Mouse (Mus musculus) layer of hippocampus, postnatal 10 days (tissue): ENCODE results near the gene Samd15. TPM values are rescaled to one million over a fixed set of nuclear protein-coding genes. Genes with fewer than 3 reads are reported as not detected.
A peak's percentile ranks its signal among the peaks of the same experiment; 100 is the strongest.
"Not testable (repeated sequence)": the region's sequence is repeated elsewhere in the genome, so short reads cannot be mapped to it uniquely, and the experiment has no call there.

Source experiments
- DNase-seq, 2 experiments: peaks; one replicate each; pipeline ENCODE4 v3.0.0; 2021; ENCODE audit warnings: low spot score in 2 of 2
- long read RNA-seq: library from polyadenylated mRNA; stranded (forward); transcript quantifications from one replicate; pipeline ENCODE4 v2.0.0, GENCODE M21; 2023
- total RNA-seq, 2 experiments: library from RNA; stranded (reverse); gene quantifications; 2 replicates each; pipeline ENCODE4 v1.2.3; 2021

The Samd15 gene
- total RNA-seq, result 1 to 10 TPM; 2.3 to 3.1 TPM
- long read RNA-seq, partial matches to known transcripts, result 0 of 2 reads
- long read RNA-seq, other reads (novel, unspliced or antisense), result 0 of 2 reads

DNA sequence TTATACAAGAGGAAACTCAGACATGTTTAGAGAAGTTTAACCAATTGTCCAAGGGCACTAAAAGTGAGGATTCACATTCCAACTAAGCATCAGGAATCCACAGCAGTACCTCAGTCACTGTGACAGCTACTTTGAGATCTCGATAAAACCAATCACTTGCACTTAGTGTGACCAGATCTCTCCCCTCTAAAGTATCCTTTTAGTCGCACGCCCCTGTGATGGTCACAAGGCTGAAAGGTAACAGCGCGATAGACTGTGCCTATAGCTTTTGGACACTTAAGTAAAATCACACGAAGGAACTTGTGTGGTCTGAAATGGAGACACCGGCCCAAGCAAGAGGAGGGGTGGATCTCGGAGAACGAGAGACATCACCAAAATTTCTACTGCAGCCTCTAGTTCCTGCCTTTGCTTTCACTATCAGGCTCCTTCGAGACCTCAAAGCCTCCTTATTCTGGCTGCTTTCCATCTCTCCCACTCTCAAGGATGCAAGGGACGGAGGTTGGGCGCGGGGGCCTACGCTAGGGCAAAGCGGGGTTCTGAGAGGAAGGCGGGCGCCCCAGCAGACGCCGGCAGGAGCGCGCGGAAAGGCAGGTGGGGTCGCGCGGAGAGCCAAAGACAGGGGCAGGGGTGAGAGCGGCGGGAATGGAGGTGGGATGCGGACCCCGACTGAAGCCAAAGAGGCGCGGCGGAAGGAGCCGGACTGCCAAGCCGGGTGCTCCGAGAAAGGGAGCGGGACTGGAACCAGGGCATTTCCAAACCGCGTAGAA lies at the start of gene Samd15:
TSS of gene Samd15 (plus strand) at position 518 of the 767 bp plus-strand sequence.
- peak in 1 of 2 experiments; percentile 40 for DNase-seq

DNA sequence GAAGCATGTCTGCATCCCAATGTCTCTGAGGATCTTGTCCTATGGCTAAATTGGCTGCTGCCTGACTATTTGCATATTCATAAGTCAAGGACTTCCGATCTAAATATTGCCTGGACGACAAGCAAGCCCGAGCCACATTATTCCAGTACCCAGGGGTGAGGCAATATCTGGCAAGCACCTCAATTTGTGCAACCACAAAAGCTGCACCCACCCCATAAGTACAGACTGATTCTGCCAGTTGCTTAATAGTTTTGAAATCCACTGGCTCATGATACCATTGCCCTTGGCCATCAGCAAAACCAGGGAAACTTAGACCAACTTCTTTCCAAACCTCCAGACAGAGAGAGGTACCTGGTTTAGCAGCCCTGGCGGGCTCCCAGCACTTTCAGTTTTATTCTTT lies 45.1 kb upstream of the Samd15 start:
- not testable (repeated sequence) for DNase-seq

DNA sequence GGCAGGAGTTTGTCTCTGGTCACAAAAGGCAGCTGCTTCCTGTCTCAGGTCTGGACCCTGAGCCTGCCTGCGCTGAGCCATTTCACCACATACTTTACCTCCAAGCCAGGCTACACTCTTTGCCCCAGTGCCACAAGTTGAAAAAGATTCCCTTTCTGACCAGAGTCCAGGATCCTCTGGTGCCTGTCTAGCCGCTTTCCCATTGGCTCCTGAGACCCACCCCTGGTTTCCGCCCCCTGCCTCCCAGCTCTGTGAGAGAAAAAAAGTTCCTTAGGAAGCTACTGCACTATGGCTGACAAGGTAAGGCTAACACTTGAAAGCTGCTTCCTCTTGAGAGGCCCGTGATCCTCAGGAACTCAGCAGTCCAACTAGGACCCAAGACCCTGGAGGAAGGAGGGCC lies 42.2 kb upstream of the Samd15 start:
- DNase-seq, result no peak

DNA sequence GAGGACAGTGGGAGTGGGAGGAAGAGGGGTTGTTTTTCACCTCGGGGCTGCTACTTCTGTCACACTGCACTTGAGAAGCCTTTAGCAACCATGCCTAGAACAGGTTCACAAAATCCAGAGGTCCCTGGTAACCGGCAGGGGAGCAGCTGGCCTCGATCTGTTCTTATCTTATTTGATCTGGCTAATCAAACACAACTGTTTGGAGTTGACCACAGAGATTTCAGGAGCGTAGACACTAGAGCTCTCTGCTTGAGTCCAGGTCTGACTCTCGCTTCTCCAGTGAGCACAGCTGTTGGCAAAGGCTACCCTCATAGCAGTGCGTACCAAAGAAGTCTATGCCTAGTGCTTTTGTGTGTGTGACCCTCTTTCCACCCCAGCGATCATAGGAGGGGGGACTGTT lies 41.4 kb upstream of the Samd15 start:
- no peak for DNase-seq

DNA sequence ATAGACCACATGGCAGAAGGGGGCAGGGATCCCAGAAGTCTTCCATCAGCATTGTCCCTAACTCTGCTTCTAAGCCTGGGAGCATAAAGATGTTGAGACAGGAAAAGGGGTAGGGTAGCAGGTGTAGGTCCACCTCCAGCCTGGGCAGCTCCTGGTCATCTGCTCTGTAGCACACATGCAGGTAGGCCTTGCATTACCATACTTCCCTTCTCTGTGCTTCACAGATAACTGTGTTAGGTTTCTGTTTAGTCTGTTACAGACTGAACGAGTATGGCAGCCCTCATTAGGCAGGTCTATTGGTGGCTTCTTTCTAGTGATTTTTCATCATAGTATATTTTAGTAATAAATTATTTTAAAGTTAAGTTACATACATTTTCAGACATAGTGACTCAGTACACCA lies 39.2 kb upstream of the Samd15 start:
- DNase-seq, result no peak

DNA sequence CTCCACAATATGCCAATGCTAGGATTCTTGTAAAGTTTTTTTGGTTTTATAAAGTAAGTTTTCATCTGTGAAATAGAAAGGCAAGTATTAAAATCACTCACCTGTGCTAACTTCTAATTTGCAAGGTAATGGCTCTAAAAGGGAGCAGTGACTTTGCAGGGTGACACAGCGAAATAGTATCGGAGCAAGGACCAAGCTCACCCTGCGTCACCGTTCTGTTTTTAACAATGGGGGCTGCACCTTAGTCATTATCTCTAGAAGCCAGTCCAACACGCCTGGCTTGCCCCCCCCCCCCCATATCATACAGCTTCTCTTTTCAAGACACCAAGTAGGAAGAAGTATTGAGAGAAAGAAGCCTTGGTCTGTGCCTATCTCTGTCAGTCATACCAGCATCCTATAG lies 38.7 kb upstream of the Samd15 start:
- DNase-seq, result no peak

DNA sequence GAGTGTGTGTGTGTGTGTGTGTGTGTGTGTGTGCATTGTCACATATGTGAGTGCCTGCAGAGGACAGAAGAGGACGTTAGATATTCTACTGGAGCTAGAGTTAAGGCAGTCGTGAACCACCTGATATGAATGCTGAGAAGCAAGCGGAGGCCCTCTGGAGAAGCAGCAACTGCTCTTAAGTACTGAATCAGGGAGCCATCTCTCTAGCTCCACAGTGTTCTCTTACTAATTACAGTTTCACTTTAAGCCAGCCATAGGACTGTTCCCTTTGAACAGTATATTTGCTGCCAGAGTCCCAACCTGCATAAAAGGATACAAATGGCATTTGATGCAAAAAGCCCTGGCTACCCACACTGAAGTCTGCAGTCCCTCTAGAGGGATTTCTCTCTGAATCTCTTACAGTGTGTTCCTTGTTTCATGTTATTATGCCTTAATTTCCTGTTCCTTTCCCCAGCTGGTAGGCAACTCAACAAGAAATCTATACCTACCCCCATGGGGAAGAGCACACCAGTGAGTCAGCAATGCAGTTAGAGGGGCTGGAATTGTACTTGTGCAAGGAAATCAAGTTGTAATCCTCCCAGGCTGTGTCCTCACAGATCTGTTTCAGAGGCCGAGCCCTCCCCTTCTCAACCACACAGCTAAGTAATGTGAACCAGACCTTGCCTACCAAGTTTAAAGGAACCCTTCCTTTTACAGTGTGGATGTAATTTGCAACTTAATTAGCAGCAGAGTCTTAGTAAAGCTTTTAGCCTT lies 24.2 kb upstream of the Samd15 start:
- no peak for DNase-seq

DNA sequence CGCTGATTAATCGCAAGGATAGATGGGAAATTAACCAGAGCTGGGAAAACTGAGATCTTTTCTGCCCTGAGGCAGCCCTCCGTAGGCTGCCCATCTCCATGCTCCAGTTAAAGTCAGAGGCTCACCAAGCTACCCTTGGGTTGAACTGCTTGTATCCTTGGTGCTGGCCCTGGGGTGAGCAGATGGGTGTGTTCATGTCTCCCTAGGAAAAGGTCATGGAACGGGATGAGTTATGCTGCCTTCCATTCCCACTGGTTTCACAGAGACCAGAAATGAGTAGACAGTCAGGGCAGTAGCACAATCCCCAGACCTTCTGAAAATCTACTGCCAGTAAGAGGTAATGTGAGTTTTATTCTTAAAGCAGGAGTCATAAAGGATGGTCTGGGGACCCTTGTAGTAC lies 21.9 kb upstream of the Samd15 start:
- no peak for DNase-seq

DNA sequence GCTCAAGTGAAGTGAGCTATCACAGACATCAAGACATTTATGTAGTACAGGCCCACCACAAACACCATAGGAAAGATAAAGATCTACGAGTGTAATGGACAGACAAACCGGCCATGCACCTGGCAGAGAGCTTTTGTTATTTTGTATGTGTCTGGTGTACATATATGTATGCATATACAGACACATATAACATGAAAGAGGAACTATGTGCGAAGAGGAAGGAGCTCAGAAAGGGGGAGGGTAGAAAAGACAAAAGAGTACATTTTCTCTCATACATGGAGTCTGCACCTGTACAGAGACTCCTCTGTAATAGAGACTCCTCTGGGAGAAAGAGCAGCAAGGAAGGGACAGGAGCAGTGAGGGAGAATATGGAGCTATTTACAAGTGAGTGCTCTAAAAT lies 6.5 kb upstream of the Samd15 start:
- no peak for DNase-seq

DNA sequence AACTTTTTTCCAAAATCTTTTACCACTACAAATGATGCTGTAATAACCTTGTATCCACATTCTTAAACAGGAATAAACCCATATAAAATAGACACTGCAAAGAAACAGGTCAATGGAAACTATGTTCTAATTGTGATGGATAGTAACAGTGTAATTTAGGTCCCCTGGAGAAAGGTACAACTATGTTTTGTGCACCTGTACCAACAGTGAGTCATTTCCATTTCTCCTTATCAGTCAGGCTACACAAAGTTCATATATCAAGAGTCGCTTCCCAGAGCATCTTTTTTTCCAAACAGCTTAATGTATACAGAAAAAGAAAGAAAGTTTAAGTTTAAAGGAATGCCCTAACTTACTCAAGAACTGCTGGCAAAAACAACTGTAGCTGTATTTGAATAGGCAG lies 4.5 kb upstream of the Samd15 start:
- no peak for DNase-seq

DNA sequence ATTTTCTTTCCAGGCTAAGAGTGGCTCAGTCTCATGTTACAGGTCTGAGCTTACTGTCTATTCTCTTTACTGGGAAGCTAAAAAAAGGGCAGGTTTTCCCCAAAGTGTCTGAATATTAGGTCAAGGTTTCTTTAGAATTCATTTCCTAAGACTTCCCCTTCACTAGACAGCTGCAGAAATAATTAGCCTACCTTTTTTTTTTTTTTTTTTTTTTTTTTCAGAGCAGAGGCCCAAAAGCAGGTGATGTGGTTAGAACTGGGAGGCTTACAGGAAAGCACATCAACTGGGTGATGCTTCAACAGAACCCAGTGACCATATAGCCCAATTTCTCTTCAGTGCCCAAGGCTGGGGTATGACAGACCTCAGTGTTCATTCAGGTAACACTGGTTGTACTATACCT lies 3.2 kb upstream of the Samd15 start:
- no peak for DNase-seq

DNA sequence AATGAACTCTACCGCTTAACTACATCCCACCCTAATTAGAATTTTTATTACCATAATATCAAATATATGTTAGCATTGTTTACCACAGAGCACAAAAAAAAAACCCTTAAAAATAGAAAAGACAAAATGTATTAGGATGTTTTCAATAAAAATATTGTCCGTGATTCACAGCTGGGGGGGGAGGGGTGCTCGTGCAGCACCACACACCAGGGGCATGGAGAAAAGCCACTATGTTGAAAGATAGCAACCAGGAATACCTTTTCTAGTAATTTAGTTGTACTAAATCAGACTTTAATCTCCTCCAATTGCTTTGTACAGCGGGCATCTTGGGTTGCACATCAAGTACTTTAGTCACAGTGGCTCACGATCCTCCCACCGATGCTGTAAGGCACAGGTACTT lies 731 bp upstream of the Samd15 start:
- DNase-seq, result no peak

DNA sequence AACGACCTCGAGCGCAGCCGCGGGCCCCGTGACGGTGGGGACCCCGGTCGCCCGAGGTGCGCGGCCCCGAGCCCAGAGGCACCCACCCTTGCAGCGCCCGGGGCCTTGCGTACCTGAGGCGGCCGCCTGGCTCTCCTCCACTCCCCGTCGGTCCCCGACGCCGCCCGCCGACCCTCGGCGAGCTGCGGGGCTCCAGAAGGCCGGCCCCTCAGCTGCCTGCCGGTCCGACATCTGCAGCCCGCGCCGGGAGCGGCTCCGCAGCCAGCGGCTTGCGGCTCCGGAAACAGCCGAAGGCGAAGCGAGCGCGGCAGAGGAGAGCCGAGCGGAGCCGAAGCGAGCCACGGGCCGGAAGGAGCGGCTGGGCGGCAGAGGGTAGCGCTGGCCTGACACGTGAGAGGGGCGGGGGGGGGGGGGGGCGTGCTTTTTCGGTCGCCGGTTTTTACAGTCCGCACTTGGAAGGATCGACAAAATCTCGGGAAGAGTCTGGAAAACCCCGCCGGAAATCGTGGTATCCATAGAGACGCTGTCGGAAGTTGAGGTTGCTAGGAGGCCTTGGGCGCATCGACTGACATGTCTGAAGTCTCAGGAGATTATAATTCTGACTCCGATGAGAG lies 557 bp downstream of the Samd15 start, which contains the start of gene Tmed8:
TSS of gene Tmed8 (minus strand) at position 482 of the 614 bp plus-strand sequence.
- DNase-seq, result peak; percentile 75 to 85

DNA sequence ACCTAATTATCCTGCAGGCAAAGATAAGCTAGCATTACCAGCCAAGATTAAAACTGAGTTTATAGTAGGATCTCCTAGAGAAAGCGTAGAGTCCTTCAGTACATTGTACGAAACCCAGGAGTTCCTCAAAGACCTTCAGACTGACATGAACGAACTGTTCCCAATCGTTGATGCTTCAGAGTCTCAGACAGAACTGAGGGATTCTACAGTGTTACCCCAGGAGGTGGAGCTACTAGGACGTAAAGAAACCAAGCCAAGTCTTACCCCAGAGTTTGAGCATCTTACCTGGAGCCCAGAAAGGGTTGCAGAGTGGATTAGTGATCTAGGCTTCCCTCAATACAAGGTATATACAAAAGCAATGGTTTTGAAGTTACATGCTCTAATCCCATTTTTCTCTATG lies 2.2 kb downstream of the Samd15 start:
- DNase-seq, result no peak

DNA sequence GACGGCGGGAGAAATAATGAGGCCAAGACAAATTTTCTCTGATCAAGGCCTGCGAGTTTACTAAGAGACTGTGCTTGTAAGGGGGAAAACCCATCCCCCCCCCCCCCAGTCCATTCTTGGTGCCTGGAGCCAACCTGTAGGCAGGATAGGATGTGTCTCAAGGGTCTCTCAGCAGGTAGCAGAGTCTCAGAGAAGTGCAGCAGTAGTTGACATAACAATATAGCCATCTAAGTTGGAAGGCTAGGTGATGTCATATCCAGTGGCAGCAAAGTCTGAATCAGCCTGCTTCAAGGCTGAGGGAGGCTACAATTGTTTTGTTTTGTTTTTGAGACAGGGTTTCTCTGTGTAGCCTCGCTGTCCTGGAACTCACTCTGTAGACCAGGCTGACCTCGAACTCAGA lies 6.3 kb downstream of the Samd15 start:
- DNase-seq, result not testable (repeated sequence)

DNA sequence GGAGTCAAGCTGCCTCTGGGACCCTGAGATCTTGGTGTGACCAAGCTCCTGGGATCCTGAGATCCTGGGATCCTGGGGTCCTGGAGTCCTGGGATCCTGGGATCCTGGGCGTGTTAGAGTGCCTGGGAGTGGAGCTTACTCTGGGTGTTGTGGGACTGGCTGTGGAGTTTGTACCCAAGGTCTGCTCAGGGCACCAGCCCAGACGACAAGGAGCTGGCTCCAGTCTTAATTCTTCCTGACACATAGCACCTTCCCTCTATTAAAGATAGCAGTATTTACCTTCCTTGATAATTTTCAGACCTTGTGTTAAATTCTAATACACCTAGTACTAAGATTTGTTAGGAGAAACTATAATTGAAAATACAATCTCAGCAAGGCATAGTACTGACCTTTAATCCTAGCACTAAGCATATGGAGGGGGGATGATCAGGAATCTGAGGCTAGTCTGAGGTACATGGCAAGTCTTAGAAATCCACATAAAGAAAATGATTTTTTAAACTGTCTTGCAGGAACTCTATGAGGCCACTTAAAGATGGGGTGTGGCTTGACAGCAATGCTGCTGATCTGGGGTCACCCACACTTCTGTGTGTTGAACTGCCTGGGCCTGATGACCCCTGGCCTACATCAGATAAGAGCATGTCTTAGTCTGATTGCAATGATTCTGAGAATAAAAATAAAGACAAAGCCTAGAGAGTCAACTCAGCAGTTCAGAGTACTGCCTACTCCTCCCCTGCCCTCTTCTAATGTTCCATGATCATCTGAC lies 13.5 kb downstream of the Samd15 start:
- DNase-seq, result no peak

DNA sequence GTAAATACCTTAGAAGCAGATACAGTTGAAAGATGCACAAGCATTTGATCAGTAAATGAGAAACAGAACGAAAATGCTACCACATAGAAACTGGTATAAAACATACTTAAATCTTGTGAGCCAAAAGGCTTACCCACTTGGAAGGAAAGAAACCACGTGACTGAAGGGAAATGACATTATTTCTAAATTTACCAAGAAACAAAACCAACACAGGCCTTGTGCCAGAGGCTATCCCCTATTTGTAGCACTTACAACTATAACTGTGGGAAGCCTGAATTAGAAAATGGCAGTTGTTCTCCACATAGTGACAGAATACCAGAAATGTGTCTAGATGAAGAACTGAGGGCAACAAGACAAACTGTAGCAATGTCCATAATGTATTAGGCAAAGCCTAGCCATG lies 16.5 kb downstream of the Samd15 start:
- DNase-seq, result no peak

DNA sequence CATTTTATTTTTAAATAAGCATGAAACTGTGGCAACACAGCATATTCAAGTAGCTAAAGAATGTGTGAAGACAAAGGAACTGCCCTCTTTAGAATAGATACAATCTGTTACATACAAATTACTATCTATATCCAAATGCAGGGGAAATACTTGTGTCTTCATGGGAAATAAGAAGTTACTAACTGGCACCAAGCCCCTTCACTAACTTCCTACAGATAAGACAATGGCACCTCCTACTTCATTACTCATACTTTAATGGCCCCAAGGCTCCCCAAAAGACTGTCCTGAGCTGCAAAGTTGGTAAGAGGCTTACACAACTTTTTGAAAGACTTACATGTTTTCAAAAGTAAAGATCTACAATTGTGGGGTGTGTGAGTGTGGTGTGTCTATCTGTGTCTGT lies 18.1 kb downstream of the Samd15 start:
- DNase-seq, result no peak

DNA sequence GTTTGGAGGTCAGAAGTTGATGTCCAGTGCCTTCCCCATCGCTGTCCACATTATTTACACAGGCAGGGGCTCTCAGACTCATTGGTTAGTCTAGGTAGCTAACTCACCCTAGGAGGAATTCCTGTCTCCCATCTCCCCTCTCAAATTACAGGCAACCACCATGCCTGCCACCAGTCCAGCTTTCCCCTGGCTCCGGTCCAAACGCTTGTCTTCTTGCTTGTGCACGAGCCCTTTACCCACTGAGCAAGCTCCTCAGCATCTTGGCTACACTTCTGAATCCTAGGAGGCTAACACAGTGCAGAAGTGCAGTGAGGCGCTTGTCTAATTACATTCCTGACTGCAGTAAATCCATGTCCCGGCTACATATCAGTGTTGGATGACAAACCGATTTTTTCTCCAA lies 19.8 kb downstream of the Samd15 start:
- no peak for DNase-seq

DNA sequence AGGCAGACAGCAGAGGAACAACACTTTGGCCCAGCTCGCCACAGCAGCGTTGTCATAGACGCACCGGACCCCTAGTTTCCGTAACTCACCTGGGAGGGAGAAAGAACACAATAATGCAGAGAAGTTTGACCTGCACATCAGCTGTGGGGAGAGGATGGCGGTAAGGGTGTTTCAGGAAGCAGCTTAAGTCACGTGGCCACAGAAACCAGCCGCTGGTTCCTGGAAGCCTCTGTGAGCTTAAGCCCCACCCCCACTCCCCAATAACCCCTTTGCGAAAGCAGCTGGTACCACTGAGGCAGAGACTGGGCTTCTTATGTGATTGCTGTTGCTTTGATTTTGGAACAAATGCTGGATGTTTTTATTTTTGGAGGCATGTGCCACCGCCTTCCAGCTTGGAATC lies 25.4 kb downstream of the Samd15 start:
- no peak for DNase-seq

DNA sequence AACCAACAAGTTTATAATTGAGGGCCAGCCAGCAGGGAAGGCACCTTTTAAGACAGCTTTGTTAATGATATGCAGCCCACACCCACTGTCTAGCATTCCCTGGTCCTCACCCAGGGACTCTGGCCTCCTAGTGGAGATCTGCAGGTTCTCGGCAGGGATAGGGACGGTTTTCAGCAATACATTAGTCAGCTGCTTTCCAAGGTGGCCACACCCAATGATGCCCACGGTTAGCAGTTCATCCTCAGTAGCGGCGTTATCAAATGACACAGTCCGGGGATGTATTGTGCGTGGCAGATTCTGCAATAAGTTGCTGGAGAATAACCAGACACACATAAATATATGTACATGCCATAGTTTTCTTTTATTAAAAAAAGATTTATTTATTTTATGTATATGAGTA lies 27.3 kb downstream of the Samd15 start:
- DNase-seq, result no peak
